Mouse (Mus musculus) testis, postnatal 14 days (tissue): ENCODE measurements at regions not wholly inside any gene's neighbourhood (a gene's known extent, or its start where the extent isn't known, plus 50 kb on each side); places are given as distances from the start of the nearest gene placed in this dataset.
A peak's percentile ranks its signal among the peaks of the same experiment; 100 is the strongest.
"Not testable (repeated sequence)": the region's sequence is repeated elsewhere in the genome, so short reads cannot be mapped to it uniquely, and the experiment has no call there.

Source experiments
- DNase-seq: peaks from one replicate; pipeline ENCODE4 v3.0.0; 2021; ENCODE audit warnings: low spot score

DNA sequence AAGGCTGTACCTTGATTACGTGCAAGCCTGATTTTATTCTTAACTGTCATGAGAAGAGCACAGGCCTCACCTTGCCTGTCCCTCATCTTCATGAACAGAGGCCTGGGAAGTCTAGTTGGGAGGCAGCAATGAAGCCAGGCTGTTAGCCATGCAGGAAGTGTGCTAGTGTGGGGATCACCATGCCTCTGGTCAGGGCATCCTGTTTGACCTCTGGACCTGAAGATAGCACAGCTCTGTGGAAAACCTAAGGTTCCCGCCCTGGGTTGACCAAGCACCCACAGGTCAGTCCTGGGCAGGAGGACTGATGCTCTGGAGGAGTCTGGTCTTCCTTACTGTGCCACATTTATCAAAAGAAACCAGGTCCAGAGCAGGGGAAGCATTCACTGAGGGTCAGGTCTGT is 157.6 kb downstream of the Gm906 start:
- DNase-seq, result no peak

DNA sequence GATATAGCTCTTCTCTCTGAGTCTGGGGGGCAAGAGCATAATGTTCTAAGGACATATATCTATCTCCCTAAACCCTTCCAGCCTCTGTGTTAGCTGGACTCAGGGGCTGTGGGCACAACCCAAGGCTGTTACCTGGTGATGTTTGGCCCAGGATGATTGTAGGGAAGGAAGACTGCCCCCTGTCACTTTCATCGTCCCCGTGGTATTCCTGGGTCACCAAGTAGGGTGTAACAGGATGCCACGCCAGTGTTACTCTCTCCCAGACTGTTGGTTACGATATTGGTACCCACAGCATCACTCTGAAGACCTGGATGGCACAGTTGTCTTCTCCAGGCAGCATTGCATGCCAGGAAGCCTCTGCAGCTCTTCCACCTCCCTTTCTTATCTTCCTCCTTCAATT is 185.3 kb downstream of the Gm906 start:
- no peak for DNase-seq

DNA sequence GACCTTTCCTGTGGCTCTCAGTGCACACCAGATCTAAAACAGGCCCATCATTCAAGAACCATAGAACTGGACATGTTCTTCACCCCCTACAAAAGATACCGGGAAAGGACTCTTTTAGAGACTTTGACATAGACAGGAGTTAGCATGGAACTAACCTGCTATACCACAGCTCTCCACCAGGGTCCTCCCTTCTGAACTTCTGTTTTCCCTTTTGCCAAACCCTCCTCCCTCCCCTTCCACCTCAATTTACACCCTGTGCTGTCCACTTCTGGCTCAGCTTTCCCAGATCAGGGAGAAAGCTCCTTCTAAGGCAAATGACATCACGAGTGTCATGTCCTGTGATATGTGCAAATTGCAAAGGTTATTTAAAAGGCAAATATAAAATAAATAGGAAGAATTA is 185.7 kb downstream of the Gm906 start:
- not testable (repeated sequence) for DNase-seq

DNA sequence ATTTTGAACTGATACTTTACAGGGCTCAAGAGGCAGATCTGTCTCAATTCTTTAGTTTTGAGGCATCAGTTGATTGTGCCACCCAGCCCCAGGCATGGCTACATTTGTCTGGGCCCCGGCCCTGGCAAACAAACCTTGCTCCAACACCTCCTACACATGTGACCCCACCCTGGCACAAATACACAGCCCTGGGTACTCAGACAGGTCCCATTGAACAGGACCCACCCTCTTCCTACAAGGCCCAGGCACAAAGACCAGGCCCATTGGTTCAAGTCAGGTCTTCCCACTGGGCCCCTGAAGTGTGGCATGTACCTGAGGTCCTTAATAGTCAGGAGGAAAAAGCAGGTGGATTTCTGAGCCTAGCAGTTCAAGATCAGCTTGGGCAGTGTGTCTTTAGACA is 190.4 kb downstream of the Gm906 start:
- DNase-seq, result not testable (repeated sequence)

DNA sequence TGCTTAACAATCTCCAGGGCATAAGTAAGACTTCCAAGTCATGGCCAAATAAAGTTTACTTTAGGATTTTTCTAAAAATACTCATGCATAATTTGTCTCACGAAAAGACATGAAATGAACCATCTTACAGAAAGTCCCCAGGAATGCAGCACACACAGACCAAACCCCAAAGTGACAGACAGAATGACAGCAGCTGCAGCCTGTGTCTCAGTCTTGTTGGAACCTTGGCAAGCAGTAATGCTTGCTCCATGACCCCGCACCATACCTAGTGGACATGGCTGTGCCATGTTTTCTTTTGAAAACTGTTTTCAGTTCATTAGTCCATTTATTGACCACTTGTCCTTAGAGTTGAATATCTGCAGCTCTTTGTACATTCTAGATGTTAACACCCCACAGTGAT is 191.1 kb downstream of the Gm906 start:
- not testable (repeated sequence) for DNase-seq

DNA sequence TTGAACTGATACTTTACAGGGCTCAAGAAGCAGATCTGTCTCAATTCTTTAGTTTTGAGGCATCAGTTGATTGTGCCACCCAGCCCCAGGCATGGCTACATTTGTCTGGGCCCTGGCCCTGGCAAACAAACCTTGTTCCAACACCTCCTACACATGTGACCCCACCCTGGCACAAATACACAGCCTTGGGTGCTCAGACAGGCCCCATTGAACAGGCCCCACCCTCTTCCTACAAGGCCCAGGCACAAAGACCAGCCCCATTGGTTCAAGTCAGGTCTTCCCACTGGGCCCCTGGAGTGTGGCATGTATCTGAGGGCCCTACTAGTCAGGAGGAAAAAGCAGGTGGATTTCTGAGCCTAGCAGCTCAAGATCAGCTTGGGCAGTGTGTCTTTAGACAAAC is 198.4 kb downstream of the Gm906 start:
- DNase-seq, result peak; percentile 0

DNA sequence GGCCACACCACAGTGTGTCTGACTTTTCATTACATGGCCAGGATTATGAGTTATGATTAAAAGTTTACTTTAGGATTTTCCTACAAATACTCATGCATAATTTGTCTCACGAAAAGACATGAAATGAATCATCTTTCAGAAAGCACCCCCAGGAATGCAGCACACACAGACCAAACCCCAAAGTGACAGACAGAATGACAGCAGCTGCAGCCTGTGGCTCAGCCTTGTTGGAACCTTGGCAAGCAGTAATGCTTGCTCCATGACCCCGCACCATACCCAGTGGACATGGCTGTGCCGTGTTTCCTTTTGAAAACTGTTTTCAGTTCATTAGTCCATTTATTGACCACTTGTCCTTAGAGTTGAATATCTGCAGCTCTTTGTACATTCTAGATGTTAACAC is 199.0 kb downstream of the Gm906 start:
- DNase-seq, result not testable (repeated sequence)

DNA sequence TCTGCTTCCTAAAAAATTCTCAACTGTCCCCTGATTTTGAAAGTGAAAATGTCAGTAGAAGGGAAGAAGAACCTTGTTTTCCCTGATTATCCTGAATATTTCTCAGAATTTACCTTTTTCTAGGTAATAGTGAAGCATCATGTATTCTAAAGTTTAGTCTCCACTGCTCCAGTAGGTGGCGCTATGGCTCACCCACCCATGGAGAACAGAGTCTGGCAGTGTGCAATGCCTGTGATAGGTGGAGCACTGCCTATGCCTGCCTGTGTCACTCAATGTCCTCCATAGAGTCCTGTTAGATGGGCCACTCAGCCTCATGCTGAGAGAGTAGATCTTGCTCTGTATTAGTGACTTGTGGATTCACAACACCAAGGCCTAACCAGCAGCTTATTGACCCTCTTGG is 218.4 kb downstream of the Gm906 start:
- DNase-seq, result no peak

DNA sequence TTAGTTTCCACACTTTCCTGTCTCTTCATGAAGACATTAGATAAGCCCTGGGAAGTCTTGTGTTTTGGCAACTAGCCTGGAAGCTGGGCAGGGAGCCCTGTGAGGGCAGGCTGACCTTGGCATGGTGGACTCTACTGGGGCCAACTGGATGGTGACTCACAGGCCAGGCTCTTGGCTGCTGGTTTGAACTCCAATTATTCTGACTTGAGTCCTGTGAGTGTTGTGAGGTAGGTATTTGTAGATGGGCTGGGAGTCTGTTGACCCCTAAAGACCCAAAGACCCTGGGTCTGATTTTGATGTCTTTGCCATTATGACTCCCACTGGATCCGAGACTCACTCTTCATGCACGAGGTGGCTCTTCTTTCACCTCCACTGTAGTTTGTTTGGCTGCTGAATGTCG is 208.9 kb upstream of the Gm30302 start:
- not testable (repeated sequence) for DNase-seq

DNA sequence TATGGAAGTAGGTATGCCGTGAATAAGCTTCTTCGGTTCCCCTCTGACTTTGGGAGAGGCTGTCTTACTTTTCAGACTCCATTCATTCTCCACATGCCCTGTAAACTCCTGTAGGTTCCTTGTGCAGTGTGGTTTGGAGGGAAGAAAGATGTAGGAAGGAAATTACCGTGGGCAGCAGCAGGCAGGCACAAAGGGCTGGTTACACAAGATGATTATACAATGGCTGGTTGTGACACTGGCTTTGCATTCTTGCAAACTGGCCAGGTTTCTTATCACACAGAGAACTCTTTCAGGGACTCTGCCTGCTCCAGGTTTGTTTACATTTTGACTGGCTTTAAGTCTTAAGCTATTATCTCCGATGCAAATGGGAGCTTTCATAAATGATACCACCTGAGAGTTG is 167.3 kb upstream of the Gm30302 start:
- DNase-seq, result not testable (repeated sequence)

DNA sequence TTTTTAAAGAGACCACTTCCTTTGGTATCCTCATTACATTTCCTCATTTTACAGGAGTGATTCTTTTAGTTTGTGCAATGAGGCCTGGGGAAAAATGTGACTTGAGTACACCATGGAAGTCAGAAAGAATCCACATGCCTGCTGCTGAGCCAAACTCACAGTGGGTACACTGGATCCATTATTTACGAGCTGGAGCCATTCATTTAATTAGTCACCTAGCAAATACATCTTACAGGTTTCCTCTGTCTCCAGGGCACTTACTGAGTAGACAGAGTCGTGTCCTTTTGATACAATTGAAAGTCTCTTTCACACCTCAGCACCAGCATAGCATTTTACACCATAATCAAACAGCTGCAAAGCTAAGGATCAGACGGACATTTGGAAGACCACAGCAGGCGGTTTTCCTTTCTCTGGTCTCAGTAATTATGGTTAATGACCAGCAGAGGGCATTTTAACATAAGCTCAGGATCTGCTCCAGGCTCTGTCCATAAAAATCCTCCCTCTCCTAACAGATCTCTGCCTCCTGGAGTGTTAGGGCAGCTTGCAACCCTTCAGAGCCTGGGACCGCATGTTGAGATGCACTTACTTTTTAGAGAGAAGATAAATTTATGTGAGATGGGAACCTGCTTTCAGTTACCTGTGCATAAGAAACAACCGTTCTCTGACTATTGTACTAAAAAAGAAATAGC is 159.3 kb upstream of the Gm30302 start:
- DNase-seq, result not testable (repeated sequence)

DNA sequence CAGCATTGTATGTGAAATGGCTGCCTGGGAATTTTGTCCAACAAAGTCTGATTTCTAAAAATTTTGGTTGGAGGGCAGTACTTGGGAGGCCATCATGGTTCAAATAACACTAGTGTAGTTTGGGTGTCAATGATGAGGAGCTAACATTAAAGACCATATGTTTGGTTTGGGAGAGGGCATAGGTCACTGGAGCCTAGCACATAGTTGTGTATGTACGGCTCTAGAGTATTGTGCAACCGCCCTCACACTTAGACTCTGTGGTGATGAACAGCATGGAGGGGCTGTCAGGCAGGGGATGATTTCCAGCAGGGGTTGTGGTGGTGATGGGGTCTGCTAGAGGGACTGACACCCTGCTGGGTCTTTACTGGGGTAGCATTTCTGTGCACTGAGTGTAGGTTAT is 117.0 kb upstream of the Gm30302 start:
- no peak for DNase-seq
